Mouse (Mus musculus) midbrain, embryonic 16.5 days (tissue): ENCODE measurements around the gene P4hb. TPM values are rescaled to one million over a fixed set of nuclear protein-coding genes. Genes with fewer than 3 reads are reported as not detected.

ENCODE experiments used
- ATAC-seq: fragments of 200-750 bp; cut with Nextera tagmentation; 2 replicates; pipeline ENCODE4 v1.8.0; 2017; ENCODE audit warnings: moderate TSS enrichment
- H3K27ac ChIP-seq: fragments of 300-500 bp; sonication (generic); 2 replicates; pipeline ENCODE4 v1.5.1; 2014; ENCODE audit warnings: mild to moderate bottlenecking, low read length, mixed read lengths
- H3K27me3 ChIP-seq: fragments of 300-500 bp; sonication (generic); 2 replicates; pipeline ENCODE4 v1.6.1; 2014; ENCODE audit warnings: low read depth, low read length, mixed read lengths; ENCODE audit not compliant: control insufficient read depth, insufficient read depth
- H3K36me3 ChIP-seq: fragments of 300-500 bp; sonication (generic); 2 replicates; pipeline ENCODE4 v1.6.1; 2014; ENCODE audit warnings: mild to moderate bottlenecking, low read length, moderate library complexity, mixed read lengths; ENCODE audit not compliant: control insufficient read depth, insufficient read depth
- H3K4me1 ChIP-seq: fragments of 300-500 bp; sonication (generic); 2 replicates; pipeline ENCODE4 v1.6.1; 2014; ENCODE audit warnings: mild to moderate bottlenecking, low read length, mixed read lengths; ENCODE audit not compliant: control insufficient read depth, insufficient read depth
- H3K4me2 ChIP-seq: fragments of 300-500 bp; sonication (generic); 2 replicates; pipeline ENCODE4 v1.6.1; 2014; ENCODE audit warnings: mild to moderate bottlenecking, low read length, mixed read lengths
- H3K4me3 ChIP-seq: fragments of 300-500 bp; sonication (generic); 2 replicates; pipeline ENCODE4 v1.5.1; 2014; ENCODE audit warnings: low read depth, mild to moderate bottlenecking, low read length, moderate library complexity, mixed read lengths
- H3K9ac ChIP-seq: fragments of 300-500 bp; sonication (generic); 2 replicates; pipeline ENCODE4 v1.6.1; 2014; ENCODE audit warnings: low read depth, low read length, mixed read lengths
- H3K9me3 ChIP-seq: fragments of 300-500 bp; sonication (generic); replicated peaks from 2 replicates; pipeline ENCODE4 v1.6.1; 2014; ENCODE audit warnings: mild to moderate bottlenecking, low read length, mixed read lengths; ENCODE audit not compliant: control insufficient read depth, poor library complexity, severe bottlenecking
- WGBS: fragments of 180-500 bp; shearing (Covaris S2); extraction: QIAGEN DNeasy Blood & Tissue Kit; methylation state at CpG from one replicate; pipeline ENCODE4 v1.1.7; 2014; 5-methylcytosine and 5-hydroxymethylcytosine counted together
- polyA plus RNA-seq: library from polyadenylated mRNA; unstranded; fragments of >200 nt; fragmentation: Nextera tagmentation; extraction: Ambion mirVana; gene quantifications from 2 replicates; pipeline ENCODE4 v1.2.1, GENCODE M21; 2015

Gene P4hb
- polyA plus RNA-seq, 1 experiment from 2014 or later = 233 TPM

GRCm38 (mm10) chr11:120528903-120529302, 44.1 kb downstream of the P4hb start:
- no peaks in the 10 kb centered on the region for H3K36me3 ChIP-seq
- no peak overlapping the region for H3K27ac ChIP-seq
- H3K4me3 ChIP-seq = no peak overlapping the region
- no peak overlapping the region for H3K4me2 ChIP-seq
- peaks cover 6% of the 10 kb centered on the region for H3K4me1 ChIP-seq
- H3K9me3 ChIP-seq = no peaks in the 10 kb centered on the region
- H3K27me3 ChIP-seq = peaks cover 55% of the 10 kb centered on the region
- H3K9ac ChIP-seq = no peak overlapping the region
- ATAC-seq = no peak
- 47% methylated on average over 4 of the region's 4 CpGs for WGBS

GRCm38 (mm10) chr11:120527690-120528354, 45.2 kb downstream of the P4hb start:
- no peak overlapping the region for H3K4me2 ChIP-seq
- H3K27me3 ChIP-seq = peaks cover 47% of the 10 kb centered on the region
- WGBS = 84% methylated on average over 9 of the region's 9 CpGs
- no peak for ATAC-seq
- H3K36me3 ChIP-seq = no peaks in the 10 kb centered on the region
- H3K9me3 ChIP-seq = no peaks in the 10 kb centered on the region
- H3K4me1 ChIP-seq = peaks cover 6% of the 10 kb centered on the region
- H3K27ac ChIP-seq = no peak overlapping the region
- H3K9ac ChIP-seq = no peak overlapping the region
- H3K4me3 ChIP-seq = no peak overlapping the region

- Histone ChIP-seq H3K9ac (no peak overlapping the region), H3K4me2 (no peak overlapping the region), H3K27me3 (peaks cover 31% of the 10 kb centered on the region), H3K4me3 (no peak overlapping the region), H3K9me3 (no peaks in the 10 kb centered on the region), H3K36me3 (no peaks in the 10 kb centered on the region), H3K4me1 (peaks cover 6% of the 10 kb centered on the region), H3K27ac (no peak overlapping the region)
- WGBS = 89% methylated on average over 2 of the region's 2 CpGs
- no peak for ATAC-seq
These were observed 47.1 kb downstream of the P4hb start for GRCm38 (mm10) chr11:120525959-120526358.

- Histone ChIP-seq H3K4me2 (no peak overlapping the region), H3K36me3 (no peaks in the 10 kb centered on the region), H3K4me1 (no peaks in the 10 kb centered on the region), H3K9me3 (no peaks in the 10 kb centered on the region), H3K27ac (no peak overlapping the region), H3K9ac (no peak overlapping the region), H3K4me3 (no peak overlapping the region), H3K27me3 (no peaks in the 10 kb centered on the region; the same call in 1 of the 2 replicates)
- no peak for ATAC-seq
- WGBS = 87% methylated on average over 8 of the region's 8 CpGs
These were observed 50.5 kb downstream of the P4hb start for GRCm38 (mm10) chr11:120522581-120522980.

GRCm38 (mm10) chr11:120520967-120521540, 52.0 kb downstream of the P4hb start:
- no peak overlapping the region for H3K9ac ChIP-seq
- no peak for ATAC-seq
- no peak overlapping the region for H3K27ac ChIP-seq
- H3K4me3 ChIP-seq = no peak overlapping the region
- H3K4me1 ChIP-seq = no peaks in the 10 kb centered on the region
- H3K27me3 ChIP-seq = no peaks in the 10 kb centered on the region
- H3K9me3 ChIP-seq = no peaks in the 10 kb centered on the region
- WGBS = 85% methylated on average over 5 of the region's 5 CpGs
- no peaks in the 10 kb centered on the region for H3K36me3 ChIP-seq
- H3K4me2 ChIP-seq = no peak overlapping the region

- no peak overlapping the region for H3K27ac ChIP-seq
- H3K4me2 ChIP-seq = no peak overlapping the region
- no peaks in the 10 kb centered on the region for H3K9me3 ChIP-seq
- no peak overlapping the region for H3K9ac ChIP-seq
- no peak for ATAC-seq
- 87% methylated on average over 9 of the region's 9 CpGs for WGBS
- H3K27me3 ChIP-seq = no peaks in the 10 kb centered on the region
- no peaks in the 10 kb centered on the region for H3K4me1 ChIP-seq
- H3K36me3 ChIP-seq = no peaks in the 10 kb centered on the region
- no peak overlapping the region for H3K4me3 ChIP-seq
These were observed 52.6 kb downstream of the P4hb start for GRCm38 (mm10) chr11:120520498-120520897.

GRCm38 (mm10) chr11:120519738-120520137, 53.3 kb downstream of the P4hb start:
- no peaks in the 10 kb centered on the region for H3K4me1 ChIP-seq
- no peak for ATAC-seq
- H3K9ac ChIP-seq = no peak overlapping the region
- H3K4me2 ChIP-seq = no peak overlapping the region
- no peak overlapping the region for H3K4me3 ChIP-seq
- H3K9me3 ChIP-seq = no peaks in the 10 kb centered on the region
- no peaks in the 10 kb centered on the region for H3K27me3 ChIP-seq
- no peak overlapping the region for H3K27ac ChIP-seq
- H3K36me3 ChIP-seq = no peaks in the 10 kb centered on the region
- whole genome bisulfite sequencing = 44% methylated on average over 9 of the region's 9 CpGs

- H3K9ac ChIP-seq = no peak overlapping the region
- WGBS = 78% methylated on average over 6 of the region's 6 CpGs
- no peak overlapping the region for H3K4me2 ChIP-seq
- no peaks in the 10 kb centered on the region for H3K36me3 ChIP-seq
- no peak overlapping the region for H3K27ac ChIP-seq
- H3K4me3 ChIP-seq = no peak overlapping the region
- H3K27me3 ChIP-seq = no peaks in the 10 kb centered on the region
- ATAC-seq = no peak
- H3K4me1 ChIP-seq = no peaks in the 10 kb centered on the region
- H3K9me3 ChIP-seq = no peaks in the 10 kb centered on the region
These were observed 54.5 kb downstream of the P4hb start for GRCm38 (mm10) chr11:120518558-120518957.

GRCm38 (mm10) chr11:120518027-120518426, 55.0 kb downstream of the P4hb start:
- Histone ChIP-seq H3K36me3 (no peaks in the 10 kb centered on the region), H3K27ac (no peak overlapping the region), H3K9me3 (no peaks in the 10 kb centered on the region), H3K4me2 (no peak overlapping the region), H3K27me3 (no peaks in the 10 kb centered on the region), H3K9ac (no peak overlapping the region), H3K4me1 (no peaks in the 10 kb centered on the region), H3K4me3 (no peak overlapping the region)
- 66% methylated on average over 6 of the region's 6 CpGs for WGBS
- no peak for ATAC-seq
